Comparison of ENCODE assay signal across 17 mouse cellular contexts in genomic region chr9:85769057-85769789, GRCm38 (mm10). TPM values are rescaled to one million over a fixed set of nuclear protein-coding genes. Genes with fewer than 3 reads are reported as not detected.
DNase-seq lines count a peak whose midpoint lies in the region; ATAC-seq and TF ChIP-seq lines count a peak whose summit lies in the region.
"Had no signal": no experiment of that assay in that cellular context is flagged by ENCODE, and none has a peak within 500 bp of the region (broad histone marks: within the 10 kb centered on the region; RNA-seq: fewer than 3 reads in every experiment).

No protein-coding gene starts in this region.

- no peak for TF ChIP-seq POLR2A in embryonic fibroblast, embryonic 13.5 days (IDR thresholded peaks at IDR 0.05; ENCODE audit: low read depth, low read length)

- H3K27ac ChIP-seq in liver, embryonic 15.5 days (replicated peaks): no peak overlapping the region; the same call in 1 of the 2 replicates
- H3K27ac ChIP-seq in embryonic fibroblast, embryonic 13.5 days (ENCODE audit: insufficient read depth, low read length): peak overlapping the region; percentile 19; the same call in 1 of the 2 replicates
- no peak overlapping the region for H3K27ac ChIP-seq in forebrain, embryonic 15.5 days (replicated peaks)
- H3K27ac ChIP-seq: embryonic facial prominence, embryonic 12.5 days; limb, embryonic 15.5 days; neural tube, embryonic 15.5 days had no signal

- no peak for TF ChIP-seq CTCF in embryonic fibroblast, embryonic 13.5 days (IDR thresholded peaks at IDR 0.05; ENCODE audit: borderline replicate concordance, insufficient read depth, low read length)

- H3K4me2 ChIP-seq in liver, embryonic 15.5 days: no peak overlapping the region
- no peak overlapping the region for H3K4me2 ChIP-seq in forebrain, embryonic 15.5 days (replicated peaks)
- H3K4me2 ChIP-seq: embryonic facial prominence, embryonic 12.5 days; heart, embryonic 11.5 days; limb, embryonic 15.5 days; neural tube, embryonic 15.5 days had no signal

- H3K9me3 ChIP-seq in liver, embryonic 15.5 days (replicated peaks): no peaks in the 10 kb centered on the region
- H3K9me3 ChIP-seq in forebrain, embryonic 15.5 days: no peaks in the 10 kb centered on the region
- H3K9me3 ChIP-seq: embryonic facial prominence, embryonic 12.5 days; limb, embryonic 15.5 days; neural tube, embryonic 15.5 days had no signal

- peak; percentile 40; the same call in 1 of the 2 replicates for ATAC-seq in liver, embryonic 15.5 days (ENCODE audit: insufficient read depth)
- ATAC-seq in monocyte, adult 5-6 weeks (replicated peaks; ENCODE audit: insufficient number of reproducible peaks, low FRiP score, low TSS enrichment, poor library complexity, severe bottlenecking): 0 out of 2 replicates have a peak, but pooled peaks have one; percentile 55
- no peak for ATAC-seq in forebrain, embryonic 15.5 days (replicated peaks)
- no peak for ATAC-seq in cerebellum, adult (ENCODE audit: insufficient number of reproducible peaks, low FRiP score, low TSS enrichment)

- no peaks in the 10 kb centered on the region for H3K27me3 ChIP-seq in liver, embryonic 15.5 days
- no peaks in the 10 kb centered on the region for H3K27me3 ChIP-seq in forebrain, embryonic 15.5 days
- H3K27me3 ChIP-seq: embryonic facial prominence, embryonic 12.5 days; limb, embryonic 15.5 days; neural tube, embryonic 15.5 days had no signal

- intact Hi-C loops in heart, postnatal 25 days (cut with DNase I): no loop called here

- no peak overlapping the region for H3K9ac ChIP-seq in liver, embryonic 15.5 days
- H3K9ac ChIP-seq in forebrain, embryonic 15.5 days (replicated peaks): no peak overlapping the region
- H3K9ac ChIP-seq: embryonic facial prominence, embryonic 12.5 days; limb, embryonic 15.5 days; neural tube, embryonic 15.5 days had no signal

- WGBS in liver, embryonic 15.5 days (ENCODE audit: insufficient replicate concordance): 36% methylated on average over 12 of the region's 12 CpGs
- 67% methylated on average over 12 of the region's 12 CpGs for WGBS in forebrain, embryonic 15.5 days

- DNase-seq in liver (no peak), NIH3T3 (ENCODE audit: low read depth) (peak; percentile 6)
- DNase-seq in heart, postnatal 25 days (ENCODE audit: low spot score): no peak
- DNase-seq: adrenal gland, postnatal 36 days; cerebellum, postnatal 36 days; gastrocnemius, postnatal 36 days; heart, postnatal 36 days; thymus, postnatal 25 days had no signal

- no peaks in the 10 kb centered on the region for H3K36me3 ChIP-seq in liver, embryonic 15.5 days (replicated peaks)
- H3K36me3 ChIP-seq in forebrain, embryonic 15.5 days: no peaks in the 10 kb centered on the region
- H3K36me3 ChIP-seq: embryonic facial prominence, embryonic 12.5 days; limb, embryonic 15.5 days; neural tube, embryonic 15.5 days had no signal

- no peak overlapping the region for H3K4me3 ChIP-seq in liver, embryonic 15.5 days (replicated peaks)
- H3K4me3 ChIP-seq in embryonic fibroblast, embryonic 13.5 days (ENCODE audit: insufficient read depth, low read length): no peak overlapping the region
- no peak overlapping the region for H3K4me3 ChIP-seq in forebrain, embryonic 15.5 days
- H3K4me3 ChIP-seq: embryonic facial prominence, embryonic 12.5 days; limb, embryonic 15.5 days; neural tube, embryonic 15.5 days had no signal

- no peaks in the 10 kb centered on the region; the same call in 1 of the 2 replicates for H3K4me1 ChIP-seq in liver, embryonic 15.5 days (replicated peaks)
- H3K4me1 ChIP-seq in embryonic fibroblast, embryonic 13.5 days (ENCODE audit: control insufficient read depth, insufficient read depth, low read length): peaks cover 2% of the 10 kb centered on the region; the same call in 1 of the 2 replicates
- H3K4me1 ChIP-seq in forebrain, embryonic 15.5 days: no peaks in the 10 kb centered on the region
- H3K4me1 ChIP-seq: embryonic facial prominence, embryonic 12.5 days; limb, embryonic 15.5 days; neural tube, embryonic 15.5 days had no signal

RNA-seq across cellular contexts. Expression of gene Ibtk, which starts 20.1 kb away (rescaled TPM):
- polyA plus RNA-seq in liver, embryonic 15.5 days (2015; fragmentation: Nextera tagmentation; extraction: Ambion mirVana): 23.9 and 25.9 TPM in 2 replicates
- polyA plus RNA-seq in embryonic fibroblast, embryonic 13.5 days (2011; ENCODE audit: insufficient read length, low read depth, missing spikeins): 28.8 and 38.7 TPM in 2 replicates
- total RNA-seq in monocyte, adult 5-6 weeks (2017): 56.5 to 67.3 TPM (median 57.6 TPM) in 3 replicates
- 32.8 and 33.5 TPM in 2 replicates for polyA plus RNA-seq in forebrain, embryonic 15.5 days (2015; fragmentation: Nextera tagmentation; extraction: Ambion mirVana)
- 10 to 100 TPM; 35.6 to 37.6 TPM for total RNA-seq in heart, postnatal 25 days (2021)

Comparison
In these comparisons a context has a peak if more than half of its experiments do, and no peak if none do; other contexts are left out.
1. ATAC-seq: peak in liver, embryonic 15.5 days (single experiment) and monocyte, adult 5-6 weeks (single experiment); none in forebrain, embryonic 15.5 days (single experiment) and cerebellum, adult (single experiment).